In the genomic region with DNA sequence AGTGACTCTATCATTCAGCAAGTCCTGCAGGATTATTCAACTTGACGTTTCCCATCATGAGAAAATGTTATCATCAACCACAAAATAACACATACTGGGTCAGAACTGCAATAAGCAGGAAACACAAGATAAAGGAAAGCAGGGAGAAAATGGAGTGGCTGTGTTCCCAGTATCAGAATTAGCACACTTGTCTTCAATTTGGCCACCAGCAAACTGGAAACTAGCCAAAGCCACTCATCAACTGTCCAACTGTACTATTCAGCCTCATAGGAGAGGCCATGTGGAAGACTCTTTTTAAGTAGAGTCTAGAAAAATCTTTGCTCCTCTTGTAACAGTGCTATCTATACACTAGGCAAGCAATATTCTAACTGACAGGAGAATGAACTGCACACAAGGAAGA, we compare ENCODE assay signal across 18 mouse cellular contexts.
A peak's percentile ranks its signal among the peaks of the same experiment; 100 is the strongest.
DNase-seq lines count a peak whose midpoint lies in the region; TF ChIP-seq lines count a peak whose summit lies in the region.
"Had no signal": no experiment of that assay in that cellular context is flagged by ENCODE, and none has a peak within 500 bp of the region (broad histone marks: within the 10 kb centered on the region; RNA-seq: fewer than 3 reads in every experiment).

No protein-coding gene starts in this region.

- no peak for TF ChIP-seq POLR2A in brain, embryonic 14.5 days (IDR thresholded peaks at IDR 0.05; ENCODE audit: borderline replicate concordance, extremely low read depth, insufficient read depth, insufficient read length, poor library complexity, severe bottlenecking)

- intact Hi-C loops in left cerebral cortex, postnatal 14 days (cut with DNase I): no loop called here
- intact Hi-C loops in heart, postnatal 36 days (cut with DNase I): no loop called here

- peak; percentile 11 for DNase-seq in adrenal gland, adult 2 months
- DNase-seq in adrenal gland, postnatal 10 days: no peak
- peak; percentile 1 to 3 for DNase-seq in left cerebral cortex, postnatal 14 days (ENCODE audit: low spot score in 2 of 2)
- DNase-seq in left cerebral cortex, adult 9 months (ENCODE audit: low spot score in 2 of 2): no peak
- peak; percentile 65 for DNase-seq in brain, embryonic 14.5 days (ENCODE audit: low read depth)
- peak; percentile 53 for DNase-seq in cerebellum, adult 9-10 months
- no peak for DNase-seq in heart, postnatal 36 days
- DNase-seq in testis, postnatal 10 days (ENCODE audit: low spot score): no peak
- DNase-seq: adrenal gland, postnatal 14 days; gastrocnemius, postnatal 25 days; heart, adult 2 months; heart, postnatal 4 days; kidney, adult 8-10 months; kidney, postnatal 25 days; liver, embryonic 13.5 days; lung, embryonic 14.5 days; lung, postnatal 4 days; right cerebral cortex, postnatal 25 days had no signal

- TF ChIP-seq CTCF in brain, embryonic 14.5 days (IDR thresholded peaks at IDR 0.05; ENCODE audit: borderline replicate concordance, extremely low read depth, insufficient read depth, insufficient read length): no peak

Comparison
In these comparisons a context has a peak if more than half of its experiments do, and no peak if none do; other contexts are left out.
1. DNase-seq: peak in adrenal gland, adult 2 months (single experiment), left cerebral cortex, postnatal 14 days (2 of 2), brain, embryonic 14.5 days (single experiment) and cerebellum, adult 9-10 months (single experiment); none in adrenal gland, postnatal 10 days (single experiment), left cerebral cortex, adult 9 months (0 of 2), heart, postnatal 36 days (0 of 2) and testis, postnatal 10 days (single experiment).